Mouse (Mus musculus) left cerebral cortex, postnatal 25 days (tissue): ENCODE measurements around the gene Ccdc38. TPM values are rescaled to one million over a fixed set of nuclear protein-coding genes. Genes with fewer than 3 reads are reported as not detected.
"Not testable (repeated sequence)": the region's sequence is repeated elsewhere in the genome, so short reads cannot be mapped to it uniquely, and the experiment has no call there.

ENCODE experiments used
- DNase-seq, 2 experiments: peaks; one replicate each; pipeline ENCODE4 v3.0.0; 2022; ENCODE audit warnings: low spot score in 2 of 2, mixed read lengths in 1 of 2
- intact Hi-C: fragments of 180-260 bp; cut with DNase I; formaldehyde crosslinking; loops from one replicate; pipeline ENCODE4 v1.15.1; 2025
- total RNA-seq, 2 experiments: library from RNA; stranded (reverse); gene quantifications; 2 replicates each; pipeline ENCODE4 v1.2.3; 2021

Gene Ccdc38
- total RNA-seq, 2 experiments from 2014 or later = not detected

- no peak for DNase-seq
- intact Hi-C loops = loop anchor here (10.0 kb wide), 1 partner anchor 119 kb away; no protein-coding TSS in a partner anchor
These were observed 3.7 kb downstream of the Ccdc38 start for GRCm38 (mm10) chr10:93544172-93544571.

- intact Hi-C loops = loop anchor here (1.0 to 10.0 kb wide), 2 partner anchors 58 to 123 kb away; no protein-coding TSS in a partner anchor
- no peak for DNase-seq
These were observed 7.4 kb downstream of the Ccdc38 start for GRCm38 (mm10) chr10:93547741-93548270.

- DNase-seq = peak; percentile 64 to 81
- intact Hi-C loops = loop anchor here (1.0 to 10.0 kb wide), 3 partner anchors 59 to 124 kb away; no protein-coding TSS in a partner anchor
These were observed 8.6 kb downstream of the Ccdc38 start for GRCm38 (mm10) chr10:93548991-93549390.

- intact Hi-C loops = loop anchor here (1.0 to 10.0 kb wide), 2 partner anchors 64 to 125 kb away; no protein-coding TSS in a partner anchor
- DNase-seq = no peak
These were observed 9.4 kb downstream of the Ccdc38 start for GRCm38 (mm10) chr10:93549821-93550220.

- intact Hi-C loops = no loop called here
- DNase-seq = no peak
These were observed 12.2 kb downstream of the Ccdc38 start for GRCm38 (mm10) chr10:93552596-93552995.

- DNase-seq, intact Hi-C loops: not testable (repeated sequence)
These were observed 17.5 kb downstream of the Ccdc38 start for GRCm38 (mm10) chr10:93557971-93558370.

- intact Hi-C loops = no loop called here
These were observed 19.4 kb downstream of the Ccdc38 start for GRCm38 (mm10) chr10:93559786-93560185.

GRCm38 (mm10) chr10:93564518-93565090, 24.2 kb downstream of the Ccdc38 start:
- DNase-seq = no peak
- intact Hi-C loops = no loop called here

More at GRCm38 (mm10) chr10:93559786-93560185, 19.4 kb downstream of the Ccdc38 start:
- DNase-seq = no peak

- intact Hi-C loops = no loop called here
- no peak for DNase-seq
These were observed 26.6 kb downstream of the Ccdc38 start for GRCm38 (mm10) chr10:93567066-93567465.

GRCm38 (mm10) chr10:93567841-93568566, 27.6 kb downstream of the Ccdc38 start:
- intact Hi-C loops = no loop called here

GRCm38 (mm10) chr10:93568671-93569070, 28.2 kb downstream of the Ccdc38 start:
- DNase-seq = no peak
- intact Hi-C loops = no loop called here

More at GRCm38 (mm10) chr10:93567841-93568566, 27.6 kb downstream of the Ccdc38 start:
- no peak for DNase-seq

GRCm38 (mm10) chr10:93572209-93572608, 31.8 kb downstream of the Ccdc38 start:
- no peak for DNase-seq
- intact Hi-C loops = loop anchor here (10.0 kb wide), 1 partner anchor 527 kb away; no protein-coding TSS in a partner anchor

- intact Hi-C loops = loop anchor here (5.0 to 10.0 kb wide), 2 partner anchors 283 to 530 kb away; no protein-coding TSS in a partner anchor
- DNase-seq = no peak
These were observed 34.5 kb downstream of the Ccdc38 start for GRCm38 (mm10) chr10:93574966-93575365.

GRCm38 (mm10) chr10:93575960-93576359, 35.5 kb downstream of the Ccdc38 start:
- intact Hi-C loops = loop anchor here (2.0 to 10.0 kb wide), 3 partner anchors 91 to 531 kb away; no protein-coding TSS in a partner anchor
- no peak for DNase-seq

- intact Hi-C loops = loop anchor here (1.0 to 10.0 kb wide), 4 partner anchors 93 to 533 kb away; no protein-coding TSS in a partner anchor
- peak; percentile 80 to 83 for DNase-seq
These were observed 36.9 kb downstream of the Ccdc38 start for GRCm38 (mm10) chr10:93577271-93577886.

- DNase-seq = no peak
- intact Hi-C loops = no loop called here
These were observed 48.4 kb downstream of the Ccdc38 start for GRCm38 (mm10) chr10:93588796-93589195.

GRCm38 (mm10) chr10:93589281-93589848, 48.9 kb downstream of the Ccdc38 start, which contains the start of gene Snrpf:
Snrpf (minus strand) TSS chr10:93589706.
- peak; percentile 94 to 97 for DNase-seq
- intact Hi-C loops = no loop called here

- intact Hi-C loops = loop anchor here (5.0 kb wide), 1 partner anchor 185 kb away; no protein-coding TSS in a partner anchor
- no peak for DNase-seq
These were observed 52.0 kb downstream of the Ccdc38 start for GRCm38 (mm10) chr10:93592456-93592855.

- peak; percentile 88 to 94 for DNase-seq
- intact Hi-C loops = loop anchor here (1.0 to 5.0 kb wide), 2 partner anchors 183 to 219 kb away; no protein-coding TSS in a partner anchor
These were observed 53.6 kb downstream of the Ccdc38 start for GRCm38 (mm10) chr10:93594022-93594482.
